Mouse (Mus musculus): ENCODE measurements at regions not wholly inside any gene's neighbourhood (a gene's known extent, or its start where the extent isn't known, plus 50 kb on each side); places are given as distances from the start of the nearest gene placed in this dataset.

DNA sequence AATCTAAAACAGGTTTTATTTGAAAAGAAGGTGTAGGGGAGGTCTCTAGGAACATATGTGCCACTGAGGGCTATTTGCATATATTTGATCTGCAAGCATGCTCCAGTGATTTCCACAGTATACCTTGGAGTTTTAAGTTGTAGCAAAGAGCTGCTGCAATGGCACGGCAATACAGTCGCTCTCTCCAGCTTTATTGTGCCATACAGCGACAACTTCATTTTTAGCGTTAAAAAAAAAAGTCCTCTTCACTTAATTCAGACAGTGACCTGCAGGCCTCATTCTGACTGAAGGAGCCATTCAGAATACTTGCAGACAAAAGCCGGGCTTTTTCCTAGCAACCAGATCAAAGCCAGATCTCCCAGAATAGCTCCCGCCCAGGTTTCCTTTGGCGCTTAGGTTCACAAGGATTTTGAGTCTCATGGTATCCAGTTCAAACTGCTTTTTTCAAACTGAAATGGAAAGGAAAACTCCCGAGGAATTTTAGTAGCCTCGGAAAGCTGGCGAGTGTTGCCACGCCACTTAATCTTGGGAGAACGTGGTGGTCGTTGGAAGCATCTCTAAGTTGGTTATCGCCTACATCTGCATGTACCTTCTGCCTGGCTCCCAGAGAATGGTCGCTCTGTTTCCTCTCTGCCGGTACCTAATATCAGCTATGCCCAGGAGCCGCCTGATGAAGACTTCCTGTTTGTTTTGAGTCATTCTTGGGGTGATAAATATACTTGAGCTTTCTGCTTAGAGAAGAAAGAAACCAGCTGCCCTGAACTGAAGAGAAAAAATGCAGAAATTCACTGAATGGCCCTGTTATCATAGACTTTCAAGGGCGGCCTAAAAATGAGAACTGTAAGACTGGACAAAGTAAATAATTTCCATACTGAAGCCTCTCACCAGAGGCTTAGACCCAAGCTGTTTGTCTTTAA, 67.8 kb upstream of the Zeb2 start:
- DNase-seq (ENCODE audit: low read depth): no peak

DNA sequence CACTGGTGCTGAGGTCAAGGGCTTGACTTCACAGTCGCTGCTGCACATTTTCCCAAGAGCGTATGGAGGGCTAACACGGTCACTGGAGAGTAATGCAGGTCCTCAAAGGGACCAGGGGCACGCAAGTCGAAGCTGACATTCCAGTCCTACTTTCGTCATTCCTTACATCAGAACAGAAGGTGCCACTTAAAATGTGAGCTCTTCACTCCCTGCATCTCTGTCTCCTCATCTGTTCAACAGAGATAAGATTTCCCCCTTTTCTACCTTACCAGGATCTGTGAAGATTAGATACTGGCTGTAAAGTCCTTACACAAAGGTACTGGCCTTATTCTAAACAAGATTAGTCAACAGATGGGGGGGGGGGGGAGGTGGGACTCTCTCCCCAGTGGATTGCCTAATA, 67.0 kb upstream of the Zeb2 start:
- no peak for DNase-seq (ENCODE audit: low read depth)

DNA sequence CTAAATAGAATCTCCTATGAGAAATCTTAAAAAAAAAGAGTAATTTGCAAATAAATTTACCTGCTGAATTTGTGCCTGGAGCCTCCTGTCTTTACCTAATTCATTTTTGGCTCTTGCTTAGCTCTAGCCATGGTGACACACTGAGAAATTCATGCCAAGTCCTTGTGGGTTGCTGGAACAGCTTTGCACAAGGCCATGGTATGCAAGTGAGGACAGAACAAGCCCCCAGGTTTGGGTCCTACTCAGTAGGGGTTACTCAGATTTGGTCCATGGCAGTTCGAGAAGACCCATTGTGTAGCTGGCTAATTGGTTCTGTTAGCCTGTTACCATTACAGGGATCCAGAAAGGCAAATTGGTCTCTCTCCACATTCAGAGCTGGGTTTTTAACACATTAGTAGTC, 65.7 kb upstream of the Zeb2 start:
- DNase-seq (ENCODE audit: low read depth): peak; percentile 14

DNA sequence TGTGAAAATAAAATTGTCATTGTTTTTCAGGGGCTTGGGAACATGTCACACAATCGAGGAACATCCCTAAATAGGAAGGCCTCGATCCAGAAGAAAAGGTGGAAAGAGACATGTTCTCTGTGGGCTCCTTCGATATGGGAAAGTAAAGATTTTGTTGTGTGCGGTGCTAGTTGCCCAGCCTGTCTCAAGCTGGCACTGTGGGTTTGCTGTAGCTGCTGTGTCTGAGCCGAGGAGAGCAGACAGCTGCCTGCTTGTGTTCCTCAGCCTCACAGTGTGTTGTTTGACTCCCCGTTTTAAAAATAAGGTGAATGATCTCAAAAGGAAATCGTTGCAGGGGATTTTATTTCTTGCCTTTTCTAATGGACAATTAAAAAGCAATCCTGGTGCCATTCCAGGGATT, 64.4 kb upstream of the Zeb2 start:
- DNase-seq (ENCODE audit: low read depth): no peak

DNA sequence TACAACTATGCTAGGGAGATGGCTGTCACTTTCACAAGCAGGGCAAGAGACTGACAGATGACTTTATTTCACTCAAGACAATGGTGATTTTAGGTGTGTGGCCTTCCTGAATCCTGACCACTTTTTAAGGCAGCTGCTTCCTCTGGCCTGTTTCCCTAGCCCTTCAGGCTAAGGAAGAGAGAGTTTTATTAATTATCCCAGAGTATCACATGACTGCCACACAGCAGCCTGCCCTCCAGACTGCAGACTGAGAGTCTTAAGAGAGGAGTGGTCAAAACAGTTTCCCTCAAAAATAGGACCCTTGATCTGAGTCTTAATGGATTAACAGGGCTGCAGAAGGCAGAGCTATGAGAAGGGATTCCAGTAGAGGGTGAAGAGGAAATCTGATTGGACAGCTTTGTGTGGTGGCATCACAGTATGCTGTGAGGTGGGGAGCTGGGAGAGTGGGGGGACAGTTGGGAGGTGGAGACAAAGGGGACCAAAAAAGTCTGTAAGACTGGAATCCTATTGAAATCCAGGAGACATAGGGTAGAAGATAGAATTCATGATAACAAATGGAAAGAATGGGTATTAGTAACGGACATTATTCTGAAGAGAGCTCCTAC, 61.8 kb upstream of the Zeb2 start:
- no peak for DNase-seq (ENCODE audit: low read depth)

DNA sequence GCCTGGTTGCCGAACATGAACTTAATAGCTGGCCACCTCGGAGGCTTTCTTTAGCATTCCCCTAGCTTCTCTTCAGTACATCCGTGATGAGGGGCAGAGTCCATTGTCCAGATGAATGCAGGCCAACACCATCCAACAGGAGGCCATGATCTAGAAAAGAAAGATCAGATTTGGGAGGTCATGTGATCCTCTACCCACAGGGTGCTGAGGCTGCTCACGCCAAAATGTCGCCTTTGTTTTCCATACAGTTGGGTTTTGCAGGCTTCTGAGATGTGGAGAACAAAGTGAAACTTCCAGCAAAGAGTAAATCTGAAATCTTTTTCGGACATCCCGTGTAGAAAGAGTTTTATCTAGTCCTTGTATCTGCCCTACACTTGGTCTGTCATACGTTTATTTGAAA, 55.2 kb upstream of the Zeb2 start:
- no peak for DNase-seq (ENCODE audit: low read depth)

DNA sequence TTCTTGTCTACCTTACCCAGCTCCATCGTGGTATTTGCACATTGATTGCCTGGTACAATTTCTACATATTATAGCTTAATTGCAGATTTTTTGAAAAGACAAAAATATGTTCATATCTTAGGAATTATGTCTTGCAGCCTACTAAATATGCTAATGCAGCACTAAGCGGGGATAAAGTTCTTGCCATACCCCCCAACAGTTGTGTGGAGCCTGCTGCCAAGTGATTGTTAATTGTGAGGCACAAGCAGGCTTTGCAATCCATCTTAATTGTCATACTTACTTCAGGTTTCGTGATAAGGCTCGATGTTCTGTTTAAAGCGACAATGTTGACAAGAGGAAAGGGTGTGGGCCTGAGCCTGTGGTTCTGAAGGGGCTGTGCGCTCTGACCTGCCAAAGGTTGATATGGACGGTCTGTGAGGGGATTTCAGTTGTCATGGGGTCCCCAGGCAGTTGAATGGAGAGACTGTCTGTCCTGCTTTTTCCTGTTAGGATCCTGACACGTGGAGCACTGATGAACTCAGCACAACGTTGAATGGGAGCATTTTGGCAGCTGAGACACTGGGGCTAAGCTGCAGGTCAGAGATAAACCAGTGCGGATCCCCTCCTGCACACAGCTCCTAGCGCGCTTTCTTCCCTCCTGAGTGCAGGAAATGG, 54.5 kb upstream of the Zeb2 start:
- DNase-seq (ENCODE audit: low read depth): no peak

DNA sequence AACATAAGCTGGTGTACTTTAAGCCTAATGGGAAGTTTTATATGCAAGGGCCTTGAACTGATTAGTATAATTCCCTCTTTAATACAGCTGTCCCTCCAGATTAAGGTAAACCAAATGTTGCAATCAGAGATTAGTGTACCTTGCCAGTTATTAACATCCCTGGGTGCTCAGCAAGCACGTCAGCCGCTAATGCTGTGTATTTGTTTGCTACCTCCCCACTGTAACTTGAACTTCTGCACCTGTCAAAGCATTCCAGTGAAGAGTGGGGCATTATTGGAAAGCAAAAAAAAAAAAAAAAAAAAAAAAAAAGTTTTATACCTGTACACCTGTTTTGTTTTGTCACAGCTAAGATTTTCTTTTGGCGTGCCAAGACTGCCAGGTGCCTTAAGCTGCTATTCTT, 53.1 kb upstream of the Zeb2 start:
- DNase-seq (ENCODE audit: low read depth): no peak

DNA sequence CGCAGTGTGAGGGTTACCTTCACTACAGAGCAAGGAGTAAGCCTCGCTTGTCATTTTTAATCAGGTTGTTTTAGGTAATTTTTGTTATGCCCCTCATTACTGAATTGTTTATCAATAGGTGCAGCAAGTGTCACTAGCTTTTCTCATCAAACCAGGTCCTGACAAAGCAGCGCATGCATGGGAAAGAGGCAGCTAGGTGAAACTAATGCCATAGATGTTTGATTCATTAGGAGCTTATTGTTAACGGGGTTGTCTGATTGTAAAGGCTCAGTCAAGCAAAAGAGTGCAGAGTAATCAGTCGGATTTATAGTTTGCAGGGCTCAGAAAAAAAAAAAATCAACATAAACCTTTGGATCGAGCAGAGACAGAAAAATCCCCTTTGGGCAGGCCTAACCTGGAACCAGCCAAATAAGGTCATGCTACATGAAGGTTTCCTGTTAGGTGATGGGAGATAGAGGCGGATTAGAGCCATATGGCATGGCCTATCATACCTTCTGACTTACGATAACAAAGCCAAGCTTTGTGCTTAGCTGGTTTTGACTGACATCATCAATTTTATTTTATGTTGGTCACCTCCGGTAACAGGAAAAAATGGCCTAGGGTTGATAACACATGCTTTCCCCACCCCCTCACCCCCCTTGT, 52.4 kb upstream of the Zeb2 start:
- no peak for DNase-seq (ENCODE audit: low read depth)

DNA sequence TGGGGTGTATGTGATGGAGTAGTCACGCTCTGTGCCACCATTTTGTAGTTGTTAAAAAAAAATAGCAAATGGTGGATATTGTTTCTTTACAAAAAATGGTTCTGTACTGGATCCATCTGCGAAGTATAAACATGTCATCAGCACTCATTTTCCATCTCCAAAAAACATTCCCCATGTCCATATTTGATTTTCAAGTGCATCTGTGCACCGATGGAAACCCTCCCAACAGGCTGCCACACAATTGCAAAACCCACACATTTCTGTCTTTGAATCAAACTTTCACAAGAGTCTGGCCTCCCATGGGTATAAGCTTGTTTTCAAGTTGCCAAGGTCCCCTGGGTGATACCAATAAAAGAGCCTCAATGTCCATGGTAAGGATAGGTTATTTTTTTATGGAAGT, 51.4 kb upstream of the Zeb2 start:
- no peak for DNase-seq (ENCODE audit: low read depth)
